8 mouse cellular contexts compared by ENCODE assay signal in the genomic region with DNA sequence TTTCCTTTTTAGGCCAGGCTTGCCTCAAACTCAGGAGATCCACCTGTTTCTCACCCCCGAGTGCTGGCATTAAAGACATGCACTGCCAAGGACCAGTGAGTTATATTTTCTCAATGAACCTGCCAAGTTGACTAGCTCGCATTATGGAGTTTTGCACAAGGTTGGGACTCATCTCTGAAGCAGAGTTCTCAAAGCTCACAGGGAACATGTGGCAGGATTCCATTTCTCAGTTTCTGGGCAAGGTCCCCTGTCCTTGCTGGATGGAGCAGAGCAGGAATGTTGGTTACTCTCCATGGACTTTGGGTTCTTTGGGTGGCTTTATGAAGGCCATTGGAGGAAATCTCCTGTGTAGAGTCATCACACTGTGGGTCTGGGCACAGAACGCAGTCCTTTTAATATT. TPM values are rescaled to one million over a fixed set of nuclear protein-coding genes. Genes with fewer than 3 reads are reported as not detected.
A peak's percentile ranks its signal among the peaks of the same experiment; 100 is the strongest.
DNase-seq lines count a peak whose midpoint lies in the region; ATAC-seq and TF ChIP-seq lines count a peak whose summit lies in the region.

No protein-coding gene starts in this region.

- H3K36me3 ChIP-seq in forebrain, embryonic 10.5 days (replicated peaks) = no peaks in the 10 kb centered on the region
- H3K36me3 ChIP-seq in forebrain, embryonic 11.5 days (ENCODE audit: control insufficient read depth, insufficient read depth, low read length) = no peaks in the 10 kb centered on the region
- no peaks in the 10 kb centered on the region for H3K36me3 ChIP-seq in neural tube, embryonic 11.5 days (ENCODE audit: control insufficient read depth, insufficient read depth, low read length)
- H3K36me3 ChIP-seq in liver, embryonic 12.5 days = no peaks in the 10 kb centered on the region

- H3K4me1 ChIP-seq in forebrain, embryonic 10.5 days = peaks cover 5% of the 10 kb centered on the region
- no peaks in the 10 kb centered on the region for H3K4me1 ChIP-seq in forebrain, embryonic 11.5 days (replicated peaks; ENCODE audit: control insufficient read depth, insufficient read depth, low read length)
- no peaks in the 10 kb centered on the region for H3K4me1 ChIP-seq in neural tube, embryonic 11.5 days (ENCODE audit: control insufficient read depth, insufficient read depth, low read length)
- peaks cover 21% of the 10 kb centered on the region for H3K4me1 ChIP-seq in liver, embryonic 12.5 days
- no peaks in the 10 kb centered on the region for H3K4me1 ChIP-seq in cerebellum, adult 2 months (ENCODE audit: control insufficient read depth, insufficient read depth, low read length)

- H3K27ac ChIP-seq in forebrain, embryonic 10.5 days = no peak overlapping the region
- no peak overlapping the region for H3K27ac ChIP-seq in forebrain, embryonic 11.5 days (ENCODE audit: low read depth, low read length)
- no peak overlapping the region for H3K27ac ChIP-seq in neural tube, embryonic 11.5 days (ENCODE audit: low read depth, low read length)
- no peak overlapping the region for H3K27ac ChIP-seq in liver, embryonic 12.5 days
- H3K27ac ChIP-seq in cerebellum, adult 2 months (ENCODE audit: insufficient read depth, low read length) = no peak overlapping the region

- TF ChIP-seq CTCF in cerebellum, adult 2 months (IDR thresholded peaks at IDR 0.05; ENCODE audit: borderline replicate concordance, insufficient read depth, low read depth, low read length) = no peak

- H3K9ac ChIP-seq in forebrain, embryonic 11.5 days (ENCODE audit: low read length) = no peak overlapping the region
- H3K9ac ChIP-seq in neural tube, embryonic 11.5 days (ENCODE audit: low read length) = no peak overlapping the region
- H3K9ac ChIP-seq in liver, embryonic 12.5 days = peak overlapping the region; percentile 73

- ATAC-seq in forebrain, embryonic 11.5 days (replicated peaks; ENCODE audit: low FRiP score) = no peak
- no peak for ATAC-seq in neural tube, embryonic 11.5 days (ENCODE audit: insufficient read depth, low FRiP score, low TSS enrichment)
- ATAC-seq in liver, embryonic 12.5 days = no peak

- no peak overlapping the region; the same call in 1 of the 2 replicates for H3K4me2 ChIP-seq in forebrain, embryonic 11.5 days (ENCODE audit: low read depth, low read length, severe bottlenecking)
- H3K4me2 ChIP-seq in neural tube, embryonic 11.5 days (ENCODE audit: low read depth) = peak overlapping the region; percentile 51
- H3K4me2 ChIP-seq in liver, embryonic 12.5 days = peak overlapping the region; percentile 83

- WGBS in forebrain, embryonic 10.5 days = 89% methylated on average over 3 of the region's 3 CpGs
- WGBS in forebrain, embryonic 11.5 days = 83% methylated on average over 3 of the region's 3 CpGs
- WGBS in neural tube, embryonic 11.5 days = 84% methylated on average over 3 of the region's 3 CpGs
- WGBS in liver, embryonic 12.5 days (ENCODE audit: insufficient replicate concordance) = 76% methylated on average over 3 of the region's 3 CpGs
- WGBS in cerebellum, adult 2 months = 80% methylated on average over 3 of the region's 3 CpGs

- no peak for TF ChIP-seq POLR2A in cerebellum, adult 2 months (IDR thresholded peaks at IDR 0.05; ENCODE audit: borderline replicate concordance, insufficient read depth, low read length)

- H3K9me3 ChIP-seq in forebrain, embryonic 10.5 days = no peaks in the 10 kb centered on the region
- no peaks in the 10 kb centered on the region for H3K9me3 ChIP-seq in forebrain, embryonic 11.5 days (ENCODE audit: control insufficient read depth, low read length)
- H3K9me3 ChIP-seq in neural tube, embryonic 11.5 days (ENCODE audit: control insufficient read depth, low read length) = no peaks in the 10 kb centered on the region
- no peaks in the 10 kb centered on the region for H3K9me3 ChIP-seq in liver, embryonic 12.5 days (replicated peaks)

- no peak for DNase-seq in forebrain, embryonic 10.5 days (ENCODE audit: extremely low spot score, low spot score)
- no peak for DNase-seq in forebrain, embryonic 11.5 days (ENCODE audit: low spot score)
- DNase-seq in neural tube, embryonic 11.5 days (ENCODE audit: low spot score) = no peak
- DNase-seq in neural tube, embryonic 10.5 days (ENCODE audit: extremely low spot score, low spot score) = no peak
- DNase-seq in urinary bladder, postnatal 4 days (ENCODE audit: low spot score in 2 of 2) = no peak
- DNase-seq in adrenal gland, adult 8-10 months = no peak
- no peak for DNase-seq in cerebellum, adult 2 months

- peaks cover 32% of the 10 kb centered on the region for H3K27me3 ChIP-seq in forebrain, embryonic 10.5 days (ENCODE audit: poor library complexity, severe bottlenecking)
- H3K27me3 ChIP-seq in forebrain, embryonic 11.5 days (ENCODE audit: control insufficient read depth, insufficient read depth, low read length) = no peaks in the 10 kb centered on the region
- no peaks in the 10 kb centered on the region for H3K27me3 ChIP-seq in neural tube, embryonic 11.5 days (ENCODE audit: control insufficient read depth, insufficient read depth, low read length)
- no peaks in the 10 kb centered on the region for H3K27me3 ChIP-seq in liver, embryonic 12.5 days (replicated peaks)
- no peaks in the 10 kb centered on the region for H3K27me3 ChIP-seq in cerebellum, adult 2 months (ENCODE audit: control insufficient read depth, insufficient read depth, low read length)

- H3K4me3 ChIP-seq in forebrain, embryonic 10.5 days = peak overlapping the region; percentile 49
- H3K4me3 ChIP-seq in forebrain, embryonic 11.5 days (ENCODE audit: low read depth, low read length) = no peak overlapping the region
- H3K4me3 ChIP-seq in neural tube, embryonic 11.5 days (ENCODE audit: low read depth, low read length) = no peak overlapping the region
- peak overlapping the region; percentile 64 for H3K4me3 ChIP-seq in liver, embryonic 12.5 days
- H3K4me3 ChIP-seq in cerebellum, adult 2 months (replicated peaks; ENCODE audit: insufficient read depth, low read depth, low read length) = no peak overlapping the region

RNA-seq across cellular contexts. Expression of a gene that starts 0.5 kb away (rescaled TPM):
- polyA plus RNA-seq in forebrain, embryonic 10.5 days (2016; fragmentation: Nextera tagmentation; extraction: Ambion mirVana) = not detected in 2 replicates
- not detected in 2 replicates for polyA plus RNA-seq in forebrain, embryonic 11.5 days (2014; fragmentation: Nextera tagmentation; extraction: Ambion mirVana)
- polyA plus RNA-seq in neural tube, embryonic 11.5 days (2014; fragmentation: Nextera tagmentation; extraction: Ambion mirVana) = not detected in 2 replicates
- not detected in 2 replicates for polyA plus RNA-seq in liver, embryonic 12.5 days (2016; fragmentation: Nextera tagmentation; extraction: Ambion mirVana)
- under 1 TPM in 2 of 4 experiments, not detected in 2; 0.17 to 0.30 TPM for total RNA-seq in adrenal gland, adult 8-10 months (2022)
- not detected in 2 replicates for polyA plus RNA-seq in cerebellum, adult 2 months (2012; rRNA removed)

RNA-seq across cellular contexts. Expression of a gene that starts 0.7 kb away (rescaled TPM):
- polyA plus RNA-seq in forebrain, embryonic 10.5 days (2016; fragmentation: Nextera tagmentation; extraction: Ambion mirVana) = 6.8 and 8.1 TPM in 2 replicates
- 7.6 and 8.3 TPM in 2 replicates for polyA plus RNA-seq in forebrain, embryonic 11.5 days (2014; fragmentation: Nextera tagmentation; extraction: Ambion mirVana)
- 9.2 and 10.2 TPM in 2 replicates for polyA plus RNA-seq in neural tube, embryonic 11.5 days (2014; fragmentation: Nextera tagmentation; extraction: Ambion mirVana)
- polyA plus RNA-seq in liver, embryonic 12.5 days (2016; fragmentation: Nextera tagmentation; extraction: Ambion mirVana) = 7.5 and 8.4 TPM in 2 replicates
- total RNA-seq in adrenal gland, adult 8-10 months (2022) = 10 to 100 TPM; 33.8 to 65.4 (median 46.3) TPM
- polyA plus RNA-seq in cerebellum, adult 2 months (2012; rRNA removed) = 25.5 and 31.0 TPM in 2 replicates

RNA-seq across cellular contexts. Expression of a gene that starts 10.6 kb away (rescaled TPM):
- 2.1 and 3.3 TPM in 2 replicates for polyA plus RNA-seq in forebrain, embryonic 10.5 days (2016; fragmentation: Nextera tagmentation; extraction: Ambion mirVana)
- 3.1 and 3.4 TPM in 2 replicates for polyA plus RNA-seq in forebrain, embryonic 11.5 days (2014; fragmentation: Nextera tagmentation; extraction: Ambion mirVana)
- polyA plus RNA-seq in neural tube, embryonic 11.5 days (2014; fragmentation: Nextera tagmentation; extraction: Ambion mirVana) = 2.7 and 3.0 TPM in 2 replicates
- 19.5 and 20.5 TPM in 2 replicates for polyA plus RNA-seq in liver, embryonic 12.5 days (2016; fragmentation: Nextera tagmentation; extraction: Ambion mirVana)
- total RNA-seq in adrenal gland, adult 8-10 months (2022) = 100 to 1,000 TPM in 1 of 4 experiments, 10 to 100 TPM in 3; 65.8 to 110 (median 93.4) TPM
- 13.0 and 17.3 TPM in 2 replicates for polyA plus RNA-seq in cerebellum, adult 2 months (2012; rRNA removed)

RNA-seq across cellular contexts. Expression of a gene that starts 14.9 kb away (rescaled TPM):
- polyA plus RNA-seq in forebrain, embryonic 10.5 days (2016; fragmentation: Nextera tagmentation; extraction: Ambion mirVana) = not detected in 2 replicates
- polyA plus RNA-seq in forebrain, embryonic 11.5 days (2014; fragmentation: Nextera tagmentation; extraction: Ambion mirVana) = not detected in 2 replicates
- polyA plus RNA-seq in neural tube, embryonic 11.5 days (2014; fragmentation: Nextera tagmentation; extraction: Ambion mirVana) = not detected in 2 replicates
- polyA plus RNA-seq in liver, embryonic 12.5 days (2016; fragmentation: Nextera tagmentation; extraction: Ambion mirVana) = not detected in 2 replicates
- 1 to 10 TPM; 5.8 to 7.9 (median 6.7) TPM for total RNA-seq in adrenal gland, adult 8-10 months (2022)
- 0.08 and 0.15 TPM in 2 replicates for polyA plus RNA-seq in cerebellum, adult 2 months (2012; rRNA removed)

RNA-seq across cellular contexts. Expression of a gene that starts 22.9 kb away (rescaled TPM):
- 3.1 and 3.5 TPM in 2 replicates for polyA plus RNA-seq in forebrain, embryonic 10.5 days (2016; fragmentation: Nextera tagmentation; extraction: Ambion mirVana)
- polyA plus RNA-seq in forebrain, embryonic 11.5 days (2014; fragmentation: Nextera tagmentation; extraction: Ambion mirVana) = 3.5 and 4.3 TPM in 2 replicates
- polyA plus RNA-seq in neural tube, embryonic 11.5 days (2014; fragmentation: Nextera tagmentation; extraction: Ambion mirVana) = 3.5 and 3.6 TPM in 2 replicates
- polyA plus RNA-seq in liver, embryonic 12.5 days (2016; fragmentation: Nextera tagmentation; extraction: Ambion mirVana) = 4.6 and 5.7 TPM in 2 replicates
- 1 to 10 TPM; 6.0 to 9.2 (median 6.9) TPM for total RNA-seq in adrenal gland, adult 8-10 months (2022)
- polyA plus RNA-seq in cerebellum, adult 2 months (2012; rRNA removed) = 0.95 and 1.1 TPM in 2 replicates

Comparison
In these comparisons a context has a peak if more than half of its experiments do, and no peak if none do; other contexts are left out.
1. H3K4me3 ChIP-seq: peak in forebrain, embryonic 10.5 days (single experiment) and liver, embryonic 12.5 days (single experiment); none in forebrain, embryonic 11.5 days (single experiment), neural tube, embryonic 11.5 days (single experiment) and cerebellum, adult 2 months (single experiment).